Mouse (Mus musculus) heart, adult 2 months (tissue): ENCODE results near the gene Adgrg3. TPM values are rescaled to one million over a fixed set of nuclear protein-coding genes. Genes with fewer than 3 reads are reported as not detected.

Source experiments
- DNase-seq, 2 experiments: peaks; one replicate each; pipeline ENCODE4 v3.0.0; 2021
- H3K27ac ChIP-seq: fragments of 200-600 bp; 2 replicates; pipeline ENCODE4 v1.8.1; 2022
- H3K27me3 ChIP-seq: fragments of 200-500 bp; 2 replicates; pipeline ENCODE4 v1.6.1; 2012; ENCODE audit warnings: mild to moderate bottlenecking, low read length, inconsistent platforms, mixed read lengths; ENCODE audit not compliant: control insufficient read depth, insufficient read depth
- H3K36me3 ChIP-seq: fragments of 200-500 bp; 2 replicates; pipeline ENCODE4 v1.6.1; 2012; ENCODE audit warnings: low read length, inconsistent platforms; ENCODE audit not compliant: control insufficient read depth, insufficient read depth
- H3K4me1 ChIP-seq: fragments of 200-500 bp; 2 replicates; pipeline ENCODE4 v1.6.1; 2011; ENCODE audit warnings: low read length; ENCODE audit not compliant: control insufficient read depth, insufficient read depth
- H3K4me3 ChIP-seq: fragments of 200-600 bp; 2 replicates; pipeline ENCODE4 v1.8.1; 2022
- H3K79me2 ChIP-seq: fragments of 200-500 bp; replicated peaks from 2 replicates; pipeline ENCODE4 v1.6.1; 2012; ENCODE audit warnings: mild to moderate bottlenecking, inconsistent platforms, low read length, moderate library complexity, mixed read lengths; ENCODE audit not compliant: control insufficient read depth, insufficient read depth
- H3K9ac ChIP-seq: fragments of 200-500 bp; 2 replicates; pipeline ENCODE4 v1.6.1; 2012; ENCODE audit warnings: low read depth, mild to moderate bottlenecking, control low read depth, inconsistent platforms, low read length, mixed read lengths
- CTCF ChIP-seq: fragments of 200-600 bp; IDR thresholded peaks from 2 replicates; pipeline ENCODE4 v1.8.1; 2022; ENCODE audit warnings: antibody characterized with exemption, mild to moderate bottlenecking, moderate library complexity
- EP300 ChIP-seq: fragments of 200-500 bp; IDR thresholded peaks from 2 replicates; pipeline ENCODE4 v1.6.1; 2011; ENCODE audit warnings: low read depth, low read length, control low read depth; ENCODE audit not compliant: insufficient read depth
- POLR2A ChIP-seq: fragments of 200-500 bp; IDR thresholded peaks from 2 replicates; pipeline ENCODE4 v1.6.1; 2011; ENCODE audit warnings: mild to moderate bottlenecking, low read depth, low read length, control low read depth; ENCODE audit not compliant: insufficient read depth
- WGBS: fragments of 180-500 bp; shearing (Covaris S2); methylation state at CpG from one replicate; pipeline ENCODE4 v1.1.7; 2018; 5-methylcytosine and 5-hydroxymethylcytosine counted together
- intact Hi-C: fragments of 180-260 bp; cut with DNase I; formaldehyde crosslinking; loops from one replicate; pipeline ENCODE4 v1.15.1; 2025
- polyA plus RNA-seq: library from polyadenylated mRNA; depleted of rRNA; stranded (reverse); fragments of >200 nt; gene quantifications from 2 replicates; pipeline ENCODE4 v1.2.3, GENCODE M21; 2012
- total RNA-seq, 2 experiments: library from RNA; stranded (reverse); gene quantifications; 2 replicates each; pipeline ENCODE4 v1.2.3; 2021

Gene Adgrg3
- total and polyA plus RNA-seq, 3 experiments: 1.3 to 4.3 (median 2.5) TPM

DNA sequence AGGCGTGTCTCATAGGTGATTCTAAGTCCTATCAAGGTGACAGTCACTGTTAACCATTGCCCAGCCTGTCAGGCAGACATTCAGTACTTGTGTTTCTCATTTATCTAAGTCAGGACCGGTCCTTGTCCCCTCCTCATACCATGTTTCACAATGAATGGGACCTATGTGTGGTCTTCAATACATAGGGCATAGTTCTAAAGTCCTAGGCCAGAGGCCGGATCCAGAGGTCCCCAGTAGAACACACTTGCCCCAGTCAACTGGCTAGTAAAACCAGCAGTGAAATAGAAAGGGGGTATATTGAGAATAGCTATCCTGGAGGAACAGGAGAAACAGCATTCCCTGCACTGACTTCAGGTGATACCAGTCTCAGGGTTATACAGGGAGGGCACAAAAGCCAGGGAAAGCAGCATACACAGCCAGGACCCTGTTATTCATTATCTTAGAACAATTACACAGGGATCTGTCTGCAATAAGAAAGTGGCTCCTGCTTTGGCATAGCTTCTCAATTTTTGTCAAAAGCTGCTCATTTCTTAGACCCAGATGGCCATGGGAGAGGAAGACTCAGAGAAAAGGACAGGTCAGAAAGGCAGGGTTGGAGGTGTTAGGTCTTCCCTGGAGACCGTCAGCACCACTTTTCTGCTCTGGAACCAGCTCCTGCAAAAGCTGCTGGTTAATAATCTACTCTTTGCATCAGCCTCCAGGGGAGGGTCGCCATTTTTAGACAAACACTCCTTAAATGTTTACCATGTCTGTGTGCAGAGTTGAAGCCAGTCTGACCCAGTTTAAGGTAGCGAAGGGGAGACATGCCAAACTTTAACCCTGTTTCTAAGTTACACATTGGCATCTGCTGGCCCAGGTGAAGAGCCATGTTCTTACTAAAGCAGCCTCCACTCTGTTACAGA lies 24.6 kb downstream of the Adgrg3 start:
- Histone ChIP-seq H3K9ac (no peak overlapping the region), H3K4me3 (no peak overlapping the region), H3K27me3 (no peaks in the 10 kb centered on the region), H3K79me2 (no peaks in the 10 kb centered on the region), H3K36me3 (no peaks in the 10 kb centered on the region; the same call in 1 of the 2 replicates), H3K27ac (no peak overlapping the region), H3K4me1 (peaks cover 3% of the 10 kb centered on the region; the same call in 1 of the 2 replicates)
- DNase-seq: no peak
- TF ChIP-seq EP300 (no peak), POLR2A (no peak), CTCF (no peak)
- intact Hi-C loops: no loop called here
- 75% methylated on average over 6 of the region's 6 CpGs for WGBS

DNA sequence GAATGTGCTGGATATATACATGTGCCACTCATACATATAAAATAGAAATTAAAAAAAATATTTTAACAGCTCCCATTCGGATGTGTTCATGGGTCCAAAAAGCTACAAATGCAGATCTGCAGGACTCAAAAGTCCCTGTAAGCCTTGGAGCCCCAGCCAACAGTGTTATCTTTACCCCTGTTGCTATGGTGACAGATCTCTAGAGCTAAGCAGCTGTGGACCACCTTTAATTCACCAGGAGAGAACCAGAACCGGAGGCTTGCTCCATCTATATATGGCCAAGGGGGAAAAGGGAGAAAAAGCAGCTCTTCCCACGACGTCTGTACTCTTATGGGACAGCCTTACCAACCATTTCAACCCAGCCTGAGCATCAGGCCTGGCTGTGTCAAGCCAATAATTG lies 27.3 kb downstream of the Adgrg3 start:
- H3K79me2 ChIP-seq: no peaks in the 10 kb centered on the region
- intact Hi-C loops: no loop called here
- no peak overlapping the region for H3K4me3 ChIP-seq
- WGBS: 75% methylated on average over 4 of the region's 4 CpGs
- H3K36me3 ChIP-seq: no peaks in the 10 kb centered on the region; the same call in 1 of the 2 replicates
- no peak overlapping the region for H3K27ac ChIP-seq
- TF ChIP-seq EP300 (no peak), CTCF (no peak), POLR2A (no peak)
- no peaks in the 10 kb centered on the region for H3K27me3 ChIP-seq
- peaks cover 5% of the 10 kb centered on the region; the same call in 1 of the 2 replicates for H3K4me1 ChIP-seq
- no peak for DNase-seq
- no peak overlapping the region for H3K9ac ChIP-seq

DNA sequence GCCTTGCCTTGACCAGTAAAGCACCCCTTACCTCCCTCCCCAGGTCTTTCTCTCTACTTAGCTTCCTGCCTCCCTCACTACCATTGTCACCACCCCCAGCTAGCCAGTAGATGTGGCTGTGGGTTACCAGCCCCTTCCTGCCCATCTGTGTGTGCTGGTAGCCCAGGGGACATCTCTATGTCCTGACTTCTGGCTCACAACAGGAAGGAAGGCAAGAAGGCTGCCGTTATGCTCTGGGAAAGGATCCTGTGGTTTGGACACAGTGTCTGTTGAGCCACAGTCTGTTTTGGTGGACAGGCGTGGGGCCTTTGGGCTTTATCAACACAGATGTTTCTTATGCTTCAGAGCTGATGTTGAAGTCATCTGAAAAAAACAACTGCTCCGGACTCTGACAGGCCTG lies 29.5 kb downstream of the Adgrg3 start:
- WGBS: 24% methylated on average over 3 of the region's 3 CpGs
- Histone ChIP-seq H3K9ac (no peak overlapping the region), H3K36me3 (no peaks in the 10 kb centered on the region; the same call in 1 of the 2 replicates), H3K79me2 (no peaks in the 10 kb centered on the region), H3K4me3 (no peak overlapping the region), H3K4me1 (peaks cover 5% of the 10 kb centered on the region; the same call in 1 of the 2 replicates), H3K27me3 (no peaks in the 10 kb centered on the region), H3K27ac (no peak overlapping the region)
- intact Hi-C loops: no loop called here
- TF ChIP-seq POLR2A (no peak), EP300 (no peak), CTCF (no peak)
- no peak for DNase-seq

DNA sequence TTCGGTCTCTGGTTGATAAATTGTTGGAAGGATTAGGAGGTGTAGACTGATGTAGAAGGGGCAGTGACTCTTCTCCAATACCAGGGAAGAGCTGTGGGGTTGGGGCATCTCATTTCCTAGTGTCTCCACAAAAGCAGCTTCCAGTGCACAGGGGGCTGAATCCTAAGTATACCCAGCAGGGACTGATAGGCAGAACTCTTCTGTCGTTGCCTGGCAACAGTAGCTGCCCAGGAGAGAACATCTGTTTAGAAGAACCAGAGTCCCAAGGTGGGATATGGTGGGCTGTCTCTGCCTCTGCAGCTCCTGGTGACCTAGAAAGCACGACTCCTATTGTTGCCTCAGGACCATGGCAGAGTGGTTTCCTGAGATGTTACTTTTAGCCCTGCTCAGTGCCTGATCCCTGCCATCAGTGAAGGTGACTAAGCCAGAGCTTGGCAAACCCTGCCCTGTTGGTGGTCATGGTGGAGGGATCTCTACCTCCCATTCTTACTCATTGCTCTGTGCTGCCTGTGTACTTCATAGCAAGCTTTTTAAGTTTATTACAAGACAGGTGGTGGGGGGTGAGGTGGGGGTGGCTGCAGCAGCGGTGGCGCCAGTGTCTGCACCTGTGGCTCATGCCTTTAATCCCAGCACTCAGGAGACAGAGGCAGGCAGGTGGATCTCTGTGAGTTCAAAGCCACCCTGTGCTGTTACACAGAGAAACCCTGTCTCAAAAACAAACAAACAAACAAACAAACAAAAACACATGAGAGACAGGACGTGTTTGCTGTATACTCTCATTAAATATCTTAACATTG lies 30.6 kb downstream of the Adgrg3 start:
- TF ChIP-seq CTCF (no peak), POLR2A (no peak), EP300 (no peak)
- Histone ChIP-seq H3K9ac (no peak overlapping the region), H3K4me3 (no peak overlapping the region), H3K4me1 (peaks cover 5% of the 10 kb centered on the region; the same call in 1 of the 2 replicates), H3K36me3 (no peaks in the 10 kb centered on the region; the same call in 1 of the 2 replicates), H3K27me3 (no peaks in the 10 kb centered on the region), H3K79me2 (no peaks in the 10 kb centered on the region), H3K27ac (no peak overlapping the region)
- 68% methylated on average over 6 of the region's 6 CpGs for WGBS
- DNase-seq: no peak
- intact Hi-C loops: no loop called here

DNA sequence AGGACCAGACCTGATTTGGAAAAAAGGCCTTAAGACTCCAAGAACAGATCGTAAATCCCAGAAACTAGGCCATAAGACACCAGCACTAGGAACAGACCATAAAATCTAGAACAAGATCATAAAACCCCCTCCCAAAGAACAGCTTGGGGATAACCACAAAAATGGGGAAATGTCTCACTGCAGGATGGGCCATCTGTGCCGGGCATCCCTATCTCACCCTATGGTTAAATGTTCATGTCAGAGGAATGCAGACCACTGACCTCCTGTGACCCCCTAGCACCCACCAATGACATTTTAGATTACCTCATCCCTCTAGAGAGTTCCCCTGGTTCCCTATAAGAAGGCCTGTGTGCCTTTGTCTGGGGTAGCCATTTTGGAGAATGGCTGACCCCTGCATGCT lies 32.1 kb downstream of the Adgrg3 start:
- WGBS: 70% methylated on average over 2 of the region's 2 CpGs
- intact Hi-C loops: no loop called here
- H3K27me3 ChIP-seq: no peaks in the 10 kb centered on the region
- H3K36me3 ChIP-seq: no peaks in the 10 kb centered on the region; the same call in 1 of the 2 replicates
- H3K4me3 ChIP-seq: no peak overlapping the region
- no peak overlapping the region for H3K9ac ChIP-seq
- no peaks in the 10 kb centered on the region for H3K79me2 ChIP-seq
- TF ChIP-seq CTCF (no peak), EP300 (no peak), POLR2A (no peak)
- H3K27ac ChIP-seq: no peak overlapping the region
- peaks cover 5% of the 10 kb centered on the region; the same call in 1 of the 2 replicates for H3K4me1 ChIP-seq
- no peak for DNase-seq
